Mouse (Mus musculus) megakaryocyte, embryonic 14.5 days (primary cell): ENCODE results near the gene Tekt1.

Experiments
- FLI1 ChIP-seq: IDR thresholded peaks from 2 replicates; pipeline ENCODE4 v1.6.1; 2012; ENCODE audit warnings: low read length, inconsistent platforms, mixed read lengths
- GATA1 ChIP-seq: IDR thresholded peaks from 3 replicates; pipeline ENCODE4 v1.6.1; 2012; ENCODE audit warnings: mixed read lengths, low read length, inconsistent platforms, borderline replicate concordance

DNA sequence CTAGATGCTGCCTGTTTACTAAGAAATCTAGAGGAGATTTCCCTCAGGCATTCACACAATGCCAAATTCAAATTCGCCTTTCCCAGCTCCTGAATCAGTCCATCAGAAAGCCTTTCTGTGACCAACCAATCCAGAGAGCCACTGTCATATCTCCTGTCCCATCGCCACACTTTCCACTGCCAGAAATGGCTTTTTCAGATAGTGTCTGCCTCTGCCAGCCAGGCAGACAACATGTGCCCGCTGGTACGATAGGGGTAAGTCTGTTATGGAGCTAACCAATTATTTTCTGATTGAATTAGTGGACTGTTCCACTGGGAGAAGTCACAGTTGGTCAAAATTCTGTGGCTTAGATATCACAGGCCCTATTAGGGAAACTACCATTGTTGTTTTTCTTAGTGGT lies 27.6 kb downstream of the Tekt1 start:
- TF ChIP-seq GATA1 (no peak), FLI1 (no peak)
